Mouse (Mus musculus): Measurements from ENCODE around the gene Ctnnal1.

Gene Ctnnal1

DNA sequence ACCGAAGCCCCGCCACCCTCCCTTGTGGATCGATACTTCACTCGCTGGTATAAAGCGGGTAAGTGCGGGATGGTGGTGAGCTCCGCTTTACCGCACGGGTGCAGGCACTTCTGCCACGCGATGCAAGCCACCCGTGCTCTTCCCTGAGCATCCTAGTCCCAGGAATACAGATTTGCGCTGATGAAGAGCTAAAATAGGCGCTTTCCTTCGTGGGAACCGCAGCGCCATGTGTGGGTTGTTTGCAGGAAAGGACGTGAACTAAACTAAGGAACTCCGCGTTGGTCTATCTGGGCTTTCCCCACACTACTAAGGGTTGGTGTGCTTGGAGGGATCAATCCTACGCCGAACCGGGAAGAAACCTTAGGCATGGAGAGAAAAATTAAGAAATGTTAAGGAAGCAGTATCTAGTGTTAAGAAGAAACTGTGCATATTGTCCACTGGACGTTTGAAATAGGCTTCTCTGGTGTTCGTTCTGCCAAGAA is 62.3 kb downstream of the Ctnnal1 start:
- DNase-seq (ENCODE audit: low read depth, low spot score), result no peak

DNA sequence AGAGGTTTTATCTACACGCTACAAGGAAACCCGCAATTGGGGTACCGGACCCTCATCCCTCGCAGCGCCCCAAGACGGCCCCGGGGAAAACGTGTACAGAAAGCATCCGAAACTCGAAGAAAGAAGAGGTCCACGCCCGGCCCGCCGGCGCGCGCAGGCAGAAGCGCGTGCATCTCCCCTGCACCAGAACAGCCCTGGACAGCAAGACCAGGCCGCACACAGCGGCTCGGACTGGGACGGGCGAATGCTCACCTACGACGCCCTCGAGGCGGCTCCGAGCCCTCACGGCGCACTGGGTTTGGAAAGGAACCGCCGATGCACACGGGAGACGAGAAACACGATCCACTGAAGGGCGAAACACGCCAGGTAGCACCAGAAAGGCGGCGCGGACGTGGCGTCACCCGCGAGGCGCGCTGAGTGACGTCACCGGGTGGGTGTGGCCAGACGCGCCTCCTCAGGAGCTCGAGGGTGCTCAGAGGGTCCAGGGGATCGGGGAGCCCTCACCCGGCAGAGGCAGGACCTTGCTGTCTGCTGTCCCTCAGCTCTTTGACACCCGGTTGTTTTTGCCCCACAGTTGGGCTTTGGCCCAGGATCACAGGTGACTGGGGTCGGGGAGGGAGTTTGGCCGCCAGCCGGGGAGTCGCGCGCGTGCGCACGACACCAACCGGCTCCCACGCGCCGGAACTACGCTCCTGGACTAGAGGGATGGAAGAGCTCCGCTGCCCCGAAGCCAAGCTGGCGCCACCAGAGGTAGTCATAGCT is 62.9 kb downstream of the Ctnnal1 start, which contains the start of the genes Elp1 and Fam206a:
Elp1 (minus strand) TSS at position 425 of the 762 bp plus-strand sequence.
Fam206a (plus strand) TSS at position 439 of the 762 bp plus-strand sequence.
- DNase-seq (ENCODE audit: low read depth, low spot score), result peak; percentile 79

DNA sequence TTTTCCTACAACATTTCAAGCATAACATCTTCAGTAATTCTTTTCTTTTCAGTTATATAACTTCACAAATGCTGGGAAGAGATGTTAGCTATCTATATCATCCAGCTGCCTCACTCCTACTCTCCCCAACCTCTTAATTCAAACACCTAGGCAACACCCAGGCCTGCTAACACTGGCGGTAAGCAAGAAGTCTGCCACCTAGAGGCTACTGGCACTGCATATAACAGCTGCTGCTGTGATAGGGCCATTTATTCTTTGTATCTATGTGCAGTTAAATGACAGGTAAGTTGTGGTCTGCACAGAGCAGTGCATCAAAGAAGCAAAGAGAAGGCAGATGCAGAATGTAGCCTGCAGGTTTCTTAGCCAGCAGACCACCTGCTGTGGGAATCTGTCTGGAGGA is 73.6 kb downstream of the Ctnnal1 start:
- peak; percentile 38 for DNase-seq (ENCODE audit: low read depth, low spot score)

DNA sequence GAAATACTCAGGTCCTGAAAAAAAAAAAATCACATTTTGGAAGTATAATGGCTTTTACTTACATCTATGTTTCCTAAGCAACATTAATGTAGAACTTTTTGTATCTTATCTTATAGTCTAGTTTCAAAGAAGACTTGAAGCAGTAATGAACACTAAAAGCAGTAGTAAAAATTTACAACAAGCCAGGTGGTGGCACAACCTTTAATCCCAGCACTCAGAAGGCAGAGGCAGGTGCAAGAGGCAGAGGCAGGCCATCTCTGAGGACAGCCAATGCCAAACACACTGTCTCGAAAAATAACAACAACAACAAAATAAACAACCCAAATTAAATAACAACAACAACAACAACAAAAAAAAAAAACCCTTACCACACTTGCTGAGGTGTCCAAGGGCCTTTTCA is 93.9 kb downstream of the Ctnnal1 start:
- no peak for DNase-seq (ENCODE audit: low read depth, low spot score)

DNA sequence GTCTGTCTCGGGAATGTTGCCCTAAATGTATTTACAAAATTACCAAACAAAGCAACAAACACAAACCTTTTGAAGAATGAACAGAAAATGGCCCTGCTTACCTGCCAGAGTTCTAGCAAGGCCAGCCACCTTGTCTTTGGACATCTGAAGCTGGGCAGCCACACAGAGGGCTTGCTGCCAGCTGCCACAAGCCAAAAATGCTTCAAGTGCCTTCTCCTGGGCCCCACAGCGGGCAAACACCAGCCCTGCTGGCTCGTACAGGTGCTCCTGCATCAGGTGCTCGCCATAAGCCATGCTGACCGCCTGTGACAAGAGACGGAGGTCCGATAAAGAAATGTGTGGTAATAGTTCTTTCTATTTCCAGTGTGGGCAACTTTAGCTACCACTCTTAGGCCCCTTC is 96.1 kb downstream of the Ctnnal1 start:
- DNase-seq (ENCODE audit: low read depth, low spot score), result no peak

DNA sequence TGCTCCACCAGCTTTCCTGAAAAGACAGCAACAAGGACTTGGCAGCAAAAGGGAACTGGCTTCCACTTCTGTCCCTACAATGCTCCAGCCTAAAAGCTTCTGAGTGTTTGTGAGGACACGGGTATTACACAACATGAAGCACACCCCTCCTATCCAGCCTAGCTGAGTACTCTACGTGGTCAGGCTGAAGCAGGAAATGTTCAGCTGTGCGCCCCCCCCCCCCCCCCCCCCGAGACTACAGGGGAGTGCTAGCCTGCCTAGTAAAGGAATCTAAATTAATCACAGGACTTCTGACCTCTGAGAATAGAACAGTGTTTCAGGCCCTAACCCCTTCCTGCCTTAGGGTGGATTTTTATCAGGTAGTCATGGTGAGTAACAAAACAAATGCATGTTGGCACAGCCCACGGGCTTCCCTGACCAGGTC is 97.1 kb downstream of the Ctnnal1 start:
- no peak for DNase-seq (ENCODE audit: low read depth, low spot score)

Measured in 3T3-L1 (cell line).